Mouse (Mus musculus) liver, embryonic 14.5 days (tissue): ENCODE measurements around the gene Kcng3. TPM values are rescaled to one million over a fixed set of nuclear protein-coding genes. Genes with fewer than 3 reads are reported as not detected.

Experiments
- ATAC-seq: fragments of 200-750 bp; cut with Nextera tagmentation; 2 replicates; pipeline ENCODE4 v1.8.0; 2017; ENCODE audit warnings: moderate number of reproducible peaks, mild to moderate bottlenecking, moderate library complexity; ENCODE audit not compliant: insufficient read depth
- DNase-seq, 3 experiments: peaks; one replicate each; pipeline ENCODE4 v3.0.0-alpha.2; 2012 to 2013; ENCODE audit warnings: low read depth in 3 of 3, low spot score in 3 of 3
- H3K27ac ChIP-seq: fragments of 300-500 bp; sonication (generic); 2 replicates; pipeline ENCODE4 v1.5.1; 2014; ENCODE audit warnings: moderate library complexity, mild to moderate bottlenecking, control low read depth, inconsistent platforms
- H3K27me3 ChIP-seq: fragments of 300-500 bp; sonication (generic); 2 replicates; pipeline ENCODE4 v1.6.1; 2014; ENCODE audit warnings: mild to moderate bottlenecking, low read length, moderate library complexity; ENCODE audit not compliant: control insufficient read depth, insufficient read depth
- H3K36me3 ChIP-seq: fragments of 300-500 bp; sonication (generic); replicated peaks from 2 replicates; pipeline ENCODE4 v1.6.1; 2014; ENCODE audit warnings: low read depth; ENCODE audit not compliant: control insufficient read depth, insufficient read depth
- H3K4me1 ChIP-seq, 2 experiments: fragments of 200-500 bp in 1 of 2; fragments of 300-500 bp in 1 of 2; sonication (generic) in 1 of 2; replicated peaks; 2 replicates each; pipeline ENCODE4 v1.6.1; 2012 to 2014; ENCODE audit warnings: antibody characterized with exemption in 1 of 2, inconsistent platforms in 1 of 2, low read length in 1 of 2; ENCODE audit not compliant: control insufficient read depth in 2 of 2, insufficient read depth in 2 of 2
- H3K4me2 ChIP-seq: fragments of 300-500 bp; sonication (generic); 2 replicates; pipeline ENCODE4 v1.6.1; 2014; ENCODE audit warnings: low read depth, mild to moderate bottlenecking, control low read depth, moderate library complexity
- H3K4me3 ChIP-seq, 2 experiments: fragments of 200-500 bp in 1 of 2; fragments of 300-500 bp in 1 of 2; sonication (generic) in 1 of 2; 2 replicates each; pipeline ENCODE4 v1.5.1; 2012 to 2014; ENCODE audit warnings: low read depth in 2 of 2, low read length in 2 of 2, mild to moderate bottlenecking in 2 of 2, control low read depth in 1 of 2, inconsistent platforms in 1 of 2, moderate library complexity in 1 of 2; ENCODE audit not compliant: insufficient read depth in 1 of 2
- H3K9ac ChIP-seq: fragments of 300-500 bp; sonication (generic); replicated peaks from 2 replicates; pipeline ENCODE4 v1.6.1; 2014; ENCODE audit warnings: mild to moderate bottlenecking, control low read depth, moderate library complexity
- H3K9me3 ChIP-seq: fragments of 300-500 bp; sonication (generic); 2 replicates; pipeline ENCODE4 v1.6.1; 2016; ENCODE audit warnings: low read length, mixed read lengths; ENCODE audit not compliant: control insufficient read depth
- CTCF ChIP-seq: IDR thresholded peaks from 2 replicates; pipeline ENCODE4 v1.5.1; 2016; ENCODE audit warnings: antibody characterized with exemption, low read depth, control low read depth
- EP300 ChIP-seq: IDR thresholded peaks from 2 replicates; pipeline ENCODE4 v1.6.1; 2016; ENCODE audit warnings: antibody characterized with exemption, low read depth
- WGBS: fragments of 180-500 bp; shearing (Covaris S2); extraction: QIAGEN DNeasy Blood & Tissue Kit; methylation state at CpG from one replicate; pipeline ENCODE4 v1.1.7; 2014; ENCODE audit not compliant: insufficient replicate concordance; 5-methylcytosine and 5-hydroxymethylcytosine counted together
- polyA plus RNA-seq, 2 experiments: library from polyadenylated mRNA; depleted of rRNA in 1 of 2; stranded (reverse) in 1 of 2; unstranded in 1 of 2; fragments of >200 nt; fragmentation: Nextera tagmentation in 1 of 2; extraction: Ambion mirVana in 1 of 2; gene quantifications; 2 replicates each; pipeline versions ENCODE4 v1.2.1 to v1.2.3; 2012 to 2014

The Kcng3 gene
- polyA plus RNA-seq, 2 experiments, result 0.07 TPM; not detected in 1

DNA sequence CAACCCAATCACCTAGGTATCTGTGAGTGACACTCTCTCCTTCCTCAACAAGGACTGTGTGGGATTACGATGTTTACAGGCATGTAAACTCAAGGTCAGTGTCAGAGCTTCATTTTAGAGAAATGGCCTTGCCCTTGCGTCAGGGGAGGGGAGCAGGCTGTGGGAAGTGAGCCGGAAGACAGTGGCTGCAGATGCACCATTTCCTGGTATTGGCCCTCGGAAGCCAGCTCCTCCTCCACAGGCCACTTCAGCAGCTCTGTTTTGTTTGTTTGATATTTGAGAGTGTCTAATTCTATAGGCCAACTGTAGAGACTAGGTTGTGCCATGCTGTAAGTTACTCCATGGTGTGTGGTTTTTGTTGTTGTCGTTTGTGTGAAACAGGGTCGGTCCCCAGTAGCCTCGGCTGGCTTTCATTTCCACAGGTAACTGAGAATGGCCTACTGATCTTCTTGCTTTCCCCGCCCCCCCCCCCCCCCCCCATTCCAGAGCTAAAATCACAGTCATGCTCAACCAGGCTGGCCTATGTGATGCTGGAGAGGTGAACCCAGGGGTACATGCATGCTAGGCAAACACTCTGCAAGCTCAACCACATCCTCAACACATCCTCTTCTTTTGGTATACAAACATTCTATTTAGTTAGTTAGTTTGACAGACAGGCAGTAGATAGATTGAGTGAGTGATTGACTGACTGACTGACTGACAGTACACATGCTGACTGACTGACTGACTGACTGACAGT lies 14.9 kb upstream of the Kcng3 start:
- H3K27ac ChIP-seq, result no peak overlapping the region
- no peak for ATAC-seq
- H3K27me3 ChIP-seq, result no peaks in the 10 kb centered on the region
- no peak for DNase-seq
- H3K4me2 ChIP-seq, result no peak overlapping the region
- WGBS, result 59% methylated on average over 8 of the region's 8 CpGs
- peaks cover 26 to 35% of the 10 kb centered on the region in 2 experiments for H3K4me1 ChIP-seq
- H3K9me3 ChIP-seq, result no peaks in the 10 kb centered on the region
- no peak overlapping the region for H3K4me3 ChIP-seq
- H3K36me3 ChIP-seq, result no peaks in the 10 kb centered on the region
- TF ChIP-seq EP300, result no peak
- H3K9ac ChIP-seq, result no peak overlapping the region

- no peak overlapping the region; the same call in 1 of the 2 replicates for H3K27ac ChIP-seq
- peak; percentile 49 to 60 (median 59) for DNase-seq
- TF ChIP-seq CTCF (peak; percentile 89), EP300 (no peak)
- H3K27me3 ChIP-seq, result no peaks in the 10 kb centered on the region
- peak; percentile 77 for ATAC-seq
- no peaks in the 10 kb centered on the region for H3K36me3 ChIP-seq
- peaks cover 22 to 32% of the 10 kb centered on the region in 2 experiments for H3K4me1 ChIP-seq
- H3K4me2 ChIP-seq, result peak overlapping the region; percentile 51
- H3K4me3 ChIP-seq, result no peak overlapping the region; a peak in 1 of 4 replicates
- WGBS, result 18% methylated on average over 9 of the region's 9 CpGs
- H3K9ac ChIP-seq, result peak overlapping the region; percentile 14; the same call in 1 of the 2 replicates
- no peaks in the 10 kb centered on the region for H3K9me3 ChIP-seq
Measured at GRCm38 (mm10) chr17:83645226-83645808, 13.6 kb upstream of the Kcng3 start.

DNA sequence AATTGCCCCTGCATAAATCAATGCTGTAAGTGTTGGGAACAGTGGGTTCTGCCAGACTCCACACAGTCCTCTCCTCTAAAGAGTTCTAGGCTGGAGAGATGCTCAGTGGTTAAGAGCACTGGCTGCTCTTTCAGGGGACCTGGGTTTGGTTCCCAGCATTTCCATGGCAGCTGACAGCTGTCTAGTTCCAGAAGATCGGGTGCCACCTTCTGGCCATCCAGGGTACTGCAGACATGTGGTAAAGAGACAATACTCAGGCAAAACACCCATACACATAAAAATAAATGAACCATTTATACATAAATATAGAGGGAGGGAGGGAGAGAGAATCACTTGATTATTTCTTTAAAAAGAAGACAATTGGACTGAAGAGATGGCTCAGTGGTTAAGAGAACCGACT lies 5.7 kb upstream of the Kcng3 start:
- peak in 2 of 3 experiments; percentile 37 for DNase-seq
- Histone ChIP-seq H3K4me3 (no peak overlapping the region), H3K27ac (no peak overlapping the region), H3K9me3 (no peaks in the 10 kb centered on the region), H3K36me3 (no peaks in the 10 kb centered on the region), H3K4me1 (peaks cover 9 to 12% of the 10 kb centered on the region in 2 experiments), H3K27me3 (peaks cover 12% of the 10 kb centered on the region), H3K9ac (no peak overlapping the region), H3K4me2 (no peak overlapping the region)
- 52% methylated on average over 2 of the region's 2 CpGs for WGBS
- peak; percentile 86 for TF ChIP-seq CTCF
- TF ChIP-seq EP300, result no peak
- ATAC-seq, result no peak

DNA sequence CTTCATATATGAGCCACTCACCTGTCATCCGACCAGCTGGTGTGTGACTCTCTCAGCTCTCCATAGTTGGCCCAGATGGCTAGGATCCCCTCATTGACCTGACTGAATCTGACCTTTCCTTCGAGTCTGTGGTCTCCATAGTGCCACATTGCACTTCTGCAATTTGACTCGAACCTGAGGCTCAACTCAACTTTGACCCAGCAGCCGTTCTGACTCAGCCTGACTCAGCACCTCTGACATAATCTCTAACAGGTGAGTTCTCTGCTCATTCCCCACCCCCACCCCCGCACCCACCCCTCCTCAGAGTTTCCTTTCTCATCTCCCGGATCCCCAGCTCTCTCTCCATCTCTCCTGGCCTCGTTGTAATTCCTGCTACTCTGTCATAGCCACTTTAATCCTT lies 4.7 kb upstream of the Kcng3 start:
- H3K9ac ChIP-seq, result no peak overlapping the region
- DNase-seq (no peak), ATAC-seq (no peak)
- H3K36me3 ChIP-seq, result no peaks in the 10 kb centered on the region
- WGBS, result 45% methylated on average over 7 of the region's 7 CpGs
- H3K27me3 ChIP-seq, result peaks cover 22% of the 10 kb centered on the region
- no peak overlapping the region for H3K4me2 ChIP-seq
- peaks cover 9 to 12% of the 10 kb centered on the region in 2 experiments for H3K4me1 ChIP-seq
- no peaks in the 10 kb centered on the region for H3K9me3 ChIP-seq
- H3K4me3 ChIP-seq, result no peak overlapping the region
- H3K27ac ChIP-seq, result no peak overlapping the region
- no peak for TF ChIP-seq CTCF
- no peak for TF ChIP-seq EP300
